Mouse (Mus musculus): ENCODE results near the gene Hmga1. TPM values are rescaled to one million over a fixed set of nuclear protein-coding genes. Genes with fewer than 3 reads are reported as not detected.
A peak's percentile ranks its signal among the peaks of the same experiment; 100 is the strongest.

The Hmga1 gene
- polyA plus RNA-seq, 1 experiment from 2014 or later: 456 TPM

- H3K9ac ChIP-seq (ENCODE audit: low read length): no peak overlapping the region
- no peak overlapping the region for H3K4me3 ChIP-seq (ENCODE audit: low read depth, low read length)
- H3K27ac ChIP-seq (ENCODE audit: low read depth, low read length): no peak overlapping the region
- H3K27me3 ChIP-seq (ENCODE audit: control insufficient read depth, insufficient read depth, low read length): no peaks in the 10 kb centered on the region
- ATAC-seq (ENCODE audit: insufficient read depth, low FRiP score, low TSS enrichment) (no peak), DNase-seq (ENCODE audit: low spot score) (no peak)
- no peaks in the 10 kb centered on the region for H3K9me3 ChIP-seq (ENCODE audit: control insufficient read depth, low read length)
- H3K4me2 ChIP-seq (ENCODE audit: low read depth): no peak overlapping the region
- WGBS: 91% methylated on average over 13 of the region's 13 CpGs
- H3K36me3 ChIP-seq (ENCODE audit: control insufficient read depth, insufficient read depth, low read length): peaks cover 17% of the 10 kb centered on the region
- no peaks in the 10 kb centered on the region for H3K4me1 ChIP-seq (ENCODE audit: control insufficient read depth, insufficient read depth, low read length)
Observed at GRCm38 (mm10) chr17:27583185-27583894, 27.0 kb downstream of the Hmga1 start.

GRCm38 (mm10) chr17:27586661-27587060 is 30.4 kb downstream of the Hmga1 start:
- peaks cover 8% of the 10 kb centered on the region for H3K36me3 ChIP-seq (ENCODE audit: control insufficient read depth, insufficient read depth, low read length)
- ATAC-seq (ENCODE audit: insufficient read depth, low FRiP score, low TSS enrichment) (no peak), DNase-seq (ENCODE audit: low spot score) (no peak)
- H3K27ac ChIP-seq (ENCODE audit: low read depth, low read length): no peak overlapping the region
- 81% methylated on average over 9 of the region's 9 CpGs for WGBS
- no peaks in the 10 kb centered on the region for H3K9me3 ChIP-seq (ENCODE audit: control insufficient read depth, low read length)
- no peaks in the 10 kb centered on the region for H3K4me1 ChIP-seq (ENCODE audit: control insufficient read depth, insufficient read depth, low read length)
- no peak overlapping the region for H3K9ac ChIP-seq (ENCODE audit: low read length)
- H3K27me3 ChIP-seq (ENCODE audit: control insufficient read depth, insufficient read depth, low read length): no peaks in the 10 kb centered on the region
- H3K4me3 ChIP-seq (ENCODE audit: low read depth, low read length): no peak overlapping the region
- H3K4me2 ChIP-seq (ENCODE audit: low read depth): no peak overlapping the region

- Histone ChIP-seq H3K4me3 (ENCODE audit: low read depth, low read length) (no peak overlapping the region), H3K9me3 (ENCODE audit: control insufficient read depth, low read length) (no peaks in the 10 kb centered on the region), H3K9ac (ENCODE audit: low read length) (no peak overlapping the region), H3K4me1 (ENCODE audit: control insufficient read depth, insufficient read depth, low read length) (no peaks in the 10 kb centered on the region), H3K27me3 (ENCODE audit: control insufficient read depth, insufficient read depth, low read length) (no peaks in the 10 kb centered on the region), H3K36me3 (ENCODE audit: control insufficient read depth, insufficient read depth, low read length) (peaks cover 8% of the 10 kb centered on the region; the same call in 1 of the 2 replicates), H3K4me2 (ENCODE audit: low read depth) (no peak overlapping the region), H3K27ac (ENCODE audit: low read depth, low read length) (no peak overlapping the region)
- no peak for ATAC-seq (ENCODE audit: insufficient read depth, low FRiP score, low TSS enrichment)
- DNase-seq (ENCODE audit: low spot score): no peak
- 80% methylated on average over 12 of the region's 12 CpGs for WGBS
Observed at GRCm38 (mm10) chr17:27587252-27587651, 31.0 kb downstream of the Hmga1 start.

GRCm38 (mm10) chr17:27588231-27588630 is 31.9 kb downstream of the Hmga1 start:
- H3K27ac ChIP-seq (ENCODE audit: low read depth, low read length): 0 out of 2 replicates have a peak overlapping the region, but pooled peaks have one; percentile 14
- H3K36me3 ChIP-seq (ENCODE audit: control insufficient read depth, insufficient read depth, low read length): peaks cover 14% of the 10 kb centered on the region
- WGBS: 84% methylated on average over 8 of the region's 8 CpGs
- ATAC-seq (ENCODE audit: insufficient read depth, low FRiP score, low TSS enrichment): no peak
- H3K9me3 ChIP-seq (ENCODE audit: control insufficient read depth, low read length): no peaks in the 10 kb centered on the region
- H3K9ac ChIP-seq (ENCODE audit: low read length): no peak overlapping the region
- no peak for DNase-seq (ENCODE audit: low spot score)
- H3K4me3 ChIP-seq (ENCODE audit: low read depth, low read length): no peak overlapping the region
- no peaks in the 10 kb centered on the region for H3K4me1 ChIP-seq (ENCODE audit: control insufficient read depth, insufficient read depth, low read length)
- no peak overlapping the region for H3K4me2 ChIP-seq (ENCODE audit: low read depth)
- H3K27me3 ChIP-seq (ENCODE audit: control insufficient read depth, insufficient read depth, low read length): no peaks in the 10 kb centered on the region

GRCm38 (mm10) chr17:27591826-27592564 is 35.7 kb downstream of the Hmga1 start:
- no peaks in the 10 kb centered on the region for H3K9me3 ChIP-seq (ENCODE audit: control insufficient read depth, low read length)
- H3K27me3 ChIP-seq (ENCODE audit: control insufficient read depth, insufficient read depth, low read length): no peaks in the 10 kb centered on the region
- H3K4me1 ChIP-seq (ENCODE audit: control insufficient read depth, insufficient read depth, low read length): no peaks in the 10 kb centered on the region
- 89% methylated on average over 12 of the region's 12 CpGs for WGBS
- H3K9ac ChIP-seq (ENCODE audit: low read length): no peak overlapping the region
- ATAC-seq (ENCODE audit: insufficient read depth, low FRiP score, low TSS enrichment): no peak
- no peak overlapping the region for H3K4me2 ChIP-seq (ENCODE audit: low read depth)
- no peak for DNase-seq (ENCODE audit: low spot score)
- H3K27ac ChIP-seq (ENCODE audit: low read depth, low read length): no peak overlapping the region
- H3K4me3 ChIP-seq (ENCODE audit: low read depth, low read length): no peak overlapping the region
- H3K36me3 ChIP-seq (ENCODE audit: control insufficient read depth, insufficient read depth, low read length): peaks cover 18% of the 10 kb centered on the region

GRCm38 (mm10) chr17:27592565-27592910 is 36.2 kb downstream of the Hmga1 start:
- H3K4me2 ChIP-seq (ENCODE audit: low read depth): no peak overlapping the region
- no peaks in the 10 kb centered on the region for H3K27me3 ChIP-seq (ENCODE audit: control insufficient read depth, insufficient read depth, low read length)
- ATAC-seq (ENCODE audit: insufficient read depth, low FRiP score, low TSS enrichment) (no peak), DNase-seq (ENCODE audit: low spot score) (no peak)
- no peak overlapping the region for H3K9ac ChIP-seq (ENCODE audit: low read length)
- WGBS: 96% methylated on average over 7 of the region's 7 CpGs
- no peak overlapping the region for H3K27ac ChIP-seq (ENCODE audit: low read depth, low read length)
- H3K4me1 ChIP-seq (ENCODE audit: control insufficient read depth, insufficient read depth, low read length): no peaks in the 10 kb centered on the region
- no peak overlapping the region for H3K4me3 ChIP-seq (ENCODE audit: low read depth, low read length)
- peaks cover 17% of the 10 kb centered on the region for H3K36me3 ChIP-seq (ENCODE audit: control insufficient read depth, insufficient read depth, low read length)
- H3K9me3 ChIP-seq (ENCODE audit: control insufficient read depth, low read length): no peaks in the 10 kb centered on the region

GRCm38 (mm10) chr17:27595659-27596375 is 39.5 kb downstream of the Hmga1 start:
- Histone ChIP-seq H3K27ac (ENCODE audit: low read depth, low read length) (no peak overlapping the region), H3K27me3 (ENCODE audit: control insufficient read depth, insufficient read depth, low read length) (no peaks in the 10 kb centered on the region), H3K4me3 (ENCODE audit: low read depth, low read length) (no peak overlapping the region), H3K9me3 (ENCODE audit: control insufficient read depth, low read length) (no peaks in the 10 kb centered on the region), H3K4me1 (ENCODE audit: control insufficient read depth, insufficient read depth, low read length) (peaks cover under 1% of the 10 kb centered on the region; the same call in 1 of the 2 replicates), H3K9ac (ENCODE audit: low read length) (no peak overlapping the region), H3K4me2 (ENCODE audit: low read depth) (no peak overlapping the region), H3K36me3 (ENCODE audit: control insufficient read depth, insufficient read depth, low read length) (peaks cover 12% of the 10 kb centered on the region)
- no peak for ATAC-seq (ENCODE audit: insufficient read depth, low FRiP score, low TSS enrichment)
- no peak for DNase-seq (ENCODE audit: low spot score)
- 90% methylated on average over 15 of the region's 15 CpGs for WGBS

GRCm38 (mm10) chr17:27596376-27597190 is 40.3 kb downstream of the Hmga1 start:
- Histone ChIP-seq H3K27ac (ENCODE audit: low read depth, low read length) (no peak overlapping the region), H3K27me3 (ENCODE audit: control insufficient read depth, insufficient read depth, low read length) (no peaks in the 10 kb centered on the region), H3K4me3 (ENCODE audit: low read depth, low read length) (no peak overlapping the region), H3K4me2 (ENCODE audit: low read depth) (no peak overlapping the region), H3K4me1 (ENCODE audit: control insufficient read depth, insufficient read depth, low read length) (peaks cover 7% of the 10 kb centered on the region; the same call in 1 of the 2 replicates), H3K36me3 (ENCODE audit: control insufficient read depth, insufficient read depth, low read length) (peaks cover 12% of the 10 kb centered on the region), H3K9ac (ENCODE audit: low read length) (no peak overlapping the region; the same call in 1 of the 2 replicates), H3K9me3 (ENCODE audit: control insufficient read depth, low read length) (no peaks in the 10 kb centered on the region)
- DNase-seq (ENCODE audit: low spot score) (no peak), ATAC-seq (ENCODE audit: insufficient read depth, low FRiP score, low TSS enrichment) (no peak)
- WGBS: 81% methylated on average over 21 of the region's 21 CpGs

All from neural tube, embryonic 11.5 days (tissue).